Mouse (Mus musculus) midbrain, embryonic 11.5 days (tissue): ENCODE data around the gene Sfta2. TPM values are rescaled to one million over a fixed set of nuclear protein-coding genes. Genes with fewer than 3 reads are reported as not detected.

Experiments used
- ATAC-seq: fragments of 200-750 bp; cut with Nextera tagmentation; 2 replicates; pipeline ENCODE4 v1.8.0; 2017; ENCODE audit warnings: moderate TSS enrichment, moderate library complexity; ENCODE audit not compliant: low FRiP score
- DNase-seq: peaks from one replicate; pipeline ENCODE4 v3.0.0; 2015; ENCODE audit warnings: low spot score; ENCODE audit errors: missing footprints
- H3K27ac ChIP-seq: fragments of 300-500 bp; sonication (generic); 2 replicates; pipeline ENCODE4 v1.5.1; 2014; ENCODE audit warnings: low read depth, low read length
- H3K27me3 ChIP-seq: fragments of 300-500 bp; sonication (generic); 2 replicates; pipeline ENCODE4 v1.6.1; 2014; ENCODE audit warnings: mild to moderate bottlenecking, low read length, moderate library complexity, mixed read lengths; ENCODE audit not compliant: control insufficient read depth, insufficient read depth
- H3K36me3 ChIP-seq: fragments of 300-500 bp; sonication (generic); 2 replicates; pipeline ENCODE4 v1.6.1; 2014; ENCODE audit warnings: mild to moderate bottlenecking, low read length, moderate library complexity, mixed read lengths; ENCODE audit not compliant: control insufficient read depth, insufficient read depth
- H3K4me1 ChIP-seq: fragments of 300-500 bp; sonication (generic); 2 replicates; pipeline ENCODE4 v1.6.1; 2014; ENCODE audit warnings: low read length; ENCODE audit not compliant: control insufficient read depth, insufficient read depth
- H3K4me2 ChIP-seq: fragments of 300-500 bp; sonication (generic); 2 replicates; pipeline ENCODE4 v1.6.1; 2014; ENCODE audit warnings: mild to moderate bottlenecking, moderate library complexity
- H3K4me3 ChIP-seq: fragments of 300-500 bp; sonication (generic); 2 replicates; pipeline ENCODE4 v1.5.1; 2014; ENCODE audit warnings: low read depth, low read length
- H3K9ac ChIP-seq: fragments of 300-500 bp; sonication (generic); 2 replicates; pipeline ENCODE4 v1.6.1; 2014; ENCODE audit warnings: low read length
- H3K9me3 ChIP-seq: fragments of 300-500 bp; sonication (generic); 2 replicates; pipeline ENCODE4 v1.6.1; 2016; ENCODE audit warnings: low read length; ENCODE audit not compliant: control insufficient read depth
- WGBS: fragments of 180-500 bp; shearing (Covaris S2); extraction: QIAGEN DNeasy Blood & Tissue Kit; methylation state at CpG from one replicate; pipeline ENCODE4 v1.1.7; 2014; 5-methylcytosine and 5-hydroxymethylcytosine counted together
- polyA plus RNA-seq: library from polyadenylated mRNA; unstranded; fragments of >200 nt; fragmentation: Nextera tagmentation; extraction: Ambion mirVana; gene quantifications from 2 replicates; pipeline ENCODE4 v1.2.1, GENCODE M21; 2014

Gene Sfta2
- polyA plus RNA-seq = not detected in 2 replicates

GRCm38 (mm10) chr17:35601249-35601648, at the start of gene Sfta2:
TSS of gene Sfta2 (plus strand) at chr17:35601549.
- no peak within 1 kb of the TSS for H3K27ac ChIP-seq
- 79% methylated on average over 2 of the region's 2 CpGs for WGBS
- H3K27me3 ChIP-seq = no peaks in the 10 kb centered on the region
- no peak within 1 kb of the TSS for H3K4me2 ChIP-seq
- no peak within 1 kb of the TSS for H3K9ac ChIP-seq
- H3K9me3 ChIP-seq = no peaks in the 10 kb centered on the region
- no peak for ATAC-seq
- no peaks in the 10 kb centered on the region for H3K4me1 ChIP-seq
- H3K36me3 ChIP-seq = no peaks in the 10 kb centered on the region
- H3K4me3 ChIP-seq = no peak within 1 kb of the TSS
- no peak for DNase-seq

DNA sequence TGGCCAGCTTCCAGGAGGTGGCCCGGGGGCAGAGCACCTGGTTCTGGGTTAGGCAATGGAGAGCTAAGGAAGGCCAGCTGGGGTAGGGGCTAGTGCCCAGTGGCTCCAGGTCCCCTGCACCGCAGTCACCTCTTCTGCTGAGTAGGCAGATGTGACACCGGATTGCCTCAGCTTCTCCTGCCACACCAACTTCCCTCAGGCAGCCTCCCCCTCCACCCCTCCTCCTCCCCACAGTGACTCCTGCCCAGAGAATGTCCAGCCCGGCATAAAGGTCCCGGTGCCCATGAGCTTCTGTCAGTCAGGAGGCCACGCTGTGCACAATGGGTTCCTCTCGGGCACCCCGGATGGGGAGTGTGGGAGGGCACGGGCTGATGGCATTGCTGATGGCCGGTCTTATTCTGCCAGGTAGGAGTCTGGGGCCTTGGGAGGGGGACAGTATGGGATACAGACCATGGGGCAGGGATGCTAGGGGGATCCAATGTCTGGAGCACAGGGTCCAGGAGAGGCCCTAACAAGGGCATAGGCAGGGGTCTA, 49.4 kb upstream of the Sfta2 start, which contains the start of gene Cdsn:
Cdsn (plus strand) TSS at position 248 of the 534 bp plus-strand sequence.
- H3K9ac ChIP-seq = no peak within 1 kb of the TSS
- no peaks in the 10 kb centered on the region for H3K9me3 ChIP-seq
- H3K36me3 ChIP-seq = no peaks in the 10 kb centered on the region
- DNase-seq = no peak
- no peak within 1 kb of the TSS for H3K4me3 ChIP-seq
- 0 out of 2 replicates have a peak, but pooled peaks cover 2% of the 10 kb centered on the region for H3K27me3 ChIP-seq
- no peak for ATAC-seq
- 71% methylated on average over 10 of the region's 10 CpGs for WGBS
- H3K4me1 ChIP-seq = no peaks in the 10 kb centered on the region
- no peak within 1 kb of the TSS for H3K4me2 ChIP-seq
- no peak within 1 kb of the TSS for H3K27ac ChIP-seq

GRCm38 (mm10) chr17:35554321-35554720, 47.0 kb upstream of the Sfta2 start:
- ATAC-seq (no peak), DNase-seq (no peak)
- Histone ChIP-seq H3K9me3 (no peaks in the 10 kb centered on the region), H3K27ac (no peak overlapping the region), H3K27me3 (no peaks in the 10 kb centered on the region), H3K4me3 (no peak overlapping the region), H3K9ac (no peak overlapping the region), H3K4me1 (no peaks in the 10 kb centered on the region), H3K4me2 (no peak overlapping the region), H3K36me3 (no peaks in the 10 kb centered on the region)
- WGBS = 83% methylated on average over 5 of the region's 5 CpGs

DNA sequence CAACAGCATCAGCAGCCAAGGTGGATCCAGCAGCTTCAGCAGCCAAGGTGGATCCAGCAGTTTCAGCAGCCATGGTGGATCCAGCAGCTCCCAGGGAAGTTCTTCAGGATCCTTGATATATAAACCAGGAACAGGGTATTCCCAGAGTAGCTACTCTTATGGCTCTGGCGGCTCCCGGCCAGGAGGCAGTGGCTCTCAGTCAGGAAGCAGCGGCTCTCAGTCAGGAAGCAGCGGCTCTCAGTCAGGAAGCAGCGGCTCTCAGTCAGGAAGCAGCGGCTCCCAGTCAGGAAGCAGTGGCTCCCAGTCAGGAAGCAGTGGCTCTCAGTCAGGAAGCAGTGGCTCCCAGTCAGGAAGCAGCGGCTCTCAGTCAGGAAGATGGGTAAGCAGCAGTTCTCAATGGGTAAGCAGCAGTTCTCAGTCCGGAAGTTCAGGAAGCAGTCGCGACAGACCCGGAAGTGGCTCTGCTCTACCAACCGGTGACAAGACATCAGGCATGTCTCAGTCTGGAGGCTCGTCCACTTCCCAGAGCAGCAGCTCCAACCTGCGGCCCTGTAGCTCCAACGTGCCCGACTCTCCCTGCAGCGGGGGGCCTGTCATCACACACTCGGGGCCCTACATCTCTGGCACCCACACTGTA, 46.5 kb upstream of the Sfta2 start:
- no peak for DNase-seq
- H3K27ac ChIP-seq = no peak overlapping the region
- no peaks in the 10 kb centered on the region for H3K27me3 ChIP-seq
- no peak overlapping the region for H3K4me2 ChIP-seq
- WGBS = 93% methylated on average over 18 of the region's 18 CpGs
- H3K4me3 ChIP-seq = no peak overlapping the region
- no peak for ATAC-seq
- no peaks in the 10 kb centered on the region for H3K4me1 ChIP-seq
- no peak overlapping the region for H3K9ac ChIP-seq
- H3K9me3 ChIP-seq = no peaks in the 10 kb centered on the region
- H3K36me3 ChIP-seq = no peaks in the 10 kb centered on the region

GRCm38 (mm10) chr17:35556186-35556765, 45.1 kb upstream of the Sfta2 start:
- Histone ChIP-seq H3K4me1 (no peaks in the 10 kb centered on the region), H3K27me3 (no peaks in the 10 kb centered on the region), H3K27ac (no peak overlapping the region), H3K36me3 (no peaks in the 10 kb centered on the region), H3K9me3 (no peaks in the 10 kb centered on the region), H3K4me3 (no peak overlapping the region), H3K9ac (no peak overlapping the region), H3K4me2 (no peak overlapping the region)
- WGBS = 87% methylated on average over 13 of the region's 13 CpGs
- ATAC-seq (no peak), DNase-seq (no peak)

GRCm38 (mm10) chr17:35556812-35557211, 44.5 kb upstream of the Sfta2 start:
- ATAC-seq (no peak), DNase-seq (peak; percentile 93)
- no peak overlapping the region for H3K9ac ChIP-seq
- no peaks in the 10 kb centered on the region for H3K9me3 ChIP-seq
- no peaks in the 10 kb centered on the region for H3K36me3 ChIP-seq
- no peak overlapping the region for H3K4me3 ChIP-seq
- no peaks in the 10 kb centered on the region for H3K4me1 ChIP-seq
- H3K27ac ChIP-seq = no peak overlapping the region
- 30% methylated on average over 5 of the region's 5 CpGs for WGBS
- H3K4me2 ChIP-seq = no peak overlapping the region
- no peaks in the 10 kb centered on the region for H3K27me3 ChIP-seq

- Histone ChIP-seq H3K27me3 (no peaks in the 10 kb centered on the region), H3K4me1 (no peaks in the 10 kb centered on the region), H3K9me3 (no peaks in the 10 kb centered on the region), H3K4me3 (no peak overlapping the region), H3K9ac (no peak overlapping the region), H3K27ac (no peak overlapping the region), H3K36me3 (no peaks in the 10 kb centered on the region), H3K4me2 (no peak overlapping the region)
- ATAC-seq = no peak
- peak; percentile 84 for DNase-seq
- WGBS = 78% methylated on average over 9 of the region's 9 CpGs
Observed at GRCm38 (mm10) chr17:35557351-35557750, 44.0 kb upstream of the Sfta2 start.

- H3K27ac ChIP-seq = no peak overlapping the region
- DNase-seq (no peak), ATAC-seq (no peak)
- H3K9me3 ChIP-seq = no peaks in the 10 kb centered on the region
- H3K4me3 ChIP-seq = no peak overlapping the region
- no peaks in the 10 kb centered on the region for H3K4me1 ChIP-seq
- no peaks in the 10 kb centered on the region for H3K27me3 ChIP-seq
- 59% methylated on average over 8 of the region's 8 CpGs for WGBS
- H3K4me2 ChIP-seq = no peak overlapping the region
- no peak overlapping the region for H3K9ac ChIP-seq
- no peaks in the 10 kb centered on the region for H3K36me3 ChIP-seq
Observed at GRCm38 (mm10) chr17:35558216-35558615, 43.1 kb upstream of the Sfta2 start.

DNA sequence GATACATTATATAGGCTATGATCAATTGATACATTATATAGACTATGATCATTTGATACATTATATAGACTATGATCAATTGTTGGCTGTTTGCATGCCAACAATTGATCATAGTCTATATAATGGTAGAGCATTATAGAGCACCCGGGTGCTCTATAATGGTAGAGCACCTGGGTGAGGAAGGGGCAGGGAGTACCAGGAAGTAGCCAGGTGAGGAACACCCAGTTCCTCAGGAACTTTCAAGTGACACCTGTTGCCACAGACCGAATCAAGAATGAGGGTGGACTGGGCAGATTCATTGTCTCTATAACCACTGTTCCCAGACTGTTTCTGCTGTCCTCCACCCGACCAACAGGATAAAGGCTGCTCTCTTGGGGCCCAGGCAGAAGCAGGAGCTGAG, 34.2 kb upstream of the Sfta2 start, which contains the start of gene 2300002M23Rik:
2300002M23Rik (plus strand) TSS at position 301 of the 400 bp plus-strand sequence.
- ATAC-seq (no peak), DNase-seq (no peak)
- Histone ChIP-seq H3K4me2 (no peak within 1 kb of the TSS), H3K27me3 (peaks cover 11% of the 10 kb centered on the region), H3K4me1 (peaks cover 6% of the 10 kb centered on the region; the same call in 1 of the 2 replicates), H3K9ac (no peak within 1 kb of the TSS), H3K27ac (no peak within 1 kb of the TSS), H3K36me3 (no peaks in the 10 kb centered on the region), H3K4me3 (no peak within 1 kb of the TSS), H3K9me3 (no peaks in the 10 kb centered on the region)
- 55% methylated on average over 3 of the region's 3 CpGs for WGBS
